Mouse (Mus musculus): ENCODE measurements around the gene Pid1. TPM values are rescaled to one million over a fixed set of nuclear protein-coding genes. Genes with fewer than 3 reads are reported as not detected.

The Pid1 gene
- polyA plus RNA-seq, 1 experiment from 2014 or later: 43.6 TPM

DNA sequence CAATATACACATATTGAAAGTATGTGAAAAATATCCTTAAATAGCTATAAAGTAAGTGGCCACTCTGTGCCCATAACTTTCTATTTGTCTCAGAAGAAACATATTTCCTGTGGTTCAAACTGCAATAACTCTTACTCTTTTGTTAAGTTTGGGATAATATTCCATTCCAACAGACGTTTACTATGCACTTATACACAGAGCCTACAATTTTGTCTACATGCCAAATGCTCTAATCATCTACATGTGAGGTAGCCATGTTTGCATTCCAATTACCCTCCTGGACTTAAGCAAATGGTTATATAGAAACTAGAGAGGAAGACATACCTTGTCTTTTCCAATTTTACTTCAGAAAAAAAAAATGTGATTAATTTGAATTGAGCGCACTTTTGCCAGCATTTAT lies 274.3 kb downstream of the Pid1 start:
- ATAC-seq (ENCODE audit: insufficient number of reproducible peaks, insufficient read depth, low FRiP score, low TSS enrichment, low read depth): no peak
- no peak overlapping the region for H3K27ac ChIP-seq

DNA sequence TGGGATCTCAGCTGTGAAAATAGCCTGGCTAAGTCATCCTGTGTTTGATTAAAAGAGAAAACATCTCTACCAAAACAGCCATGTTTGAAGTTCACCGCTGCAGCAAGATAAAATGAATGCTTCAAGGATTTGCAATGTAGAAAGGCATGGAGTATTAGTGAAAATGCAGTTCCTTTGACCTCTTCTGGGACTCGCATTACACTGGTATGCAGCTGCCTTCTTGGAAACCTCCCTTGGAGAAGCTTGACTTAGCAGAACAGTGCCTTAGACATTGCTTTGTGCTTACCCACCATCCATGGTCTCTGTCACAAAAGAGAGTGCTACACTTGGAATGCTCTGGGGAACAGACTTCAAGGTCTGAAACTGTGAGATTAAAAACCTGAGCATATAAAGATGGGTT lies 276.0 kb downstream of the Pid1 start:
- Histone ChIP-seq H3K4me2 (no peak overlapping the region), H3K27ac (no peak overlapping the region), H3K27me3 (no peaks in the 10 kb centered on the region), H3K4me1 (peaks cover 9% of the 10 kb centered on the region; the same call in 1 of the 2 replicates), H3K9ac (no peak overlapping the region), H3K4me3 (no peak overlapping the region), H3K36me3 (no peaks in the 10 kb centered on the region), H3K9me3 (no peaks in the 10 kb centered on the region)
- 54% methylated on average over 2 of the region's 2 CpGs for WGBS
- no peak for ATAC-seq (ENCODE audit: insufficient number of reproducible peaks, insufficient read depth, low FRiP score, low TSS enrichment, low read depth)

More for the DNA sequence above, 274.3 kb downstream of the Pid1 start:
- H3K27me3 ChIP-seq: no peaks in the 10 kb centered on the region
- no peak overlapping the region for H3K4me3 ChIP-seq
- H3K4me2 ChIP-seq: no peak overlapping the region
- 53% methylated on average over 2 of the region's 2 CpGs for WGBS
- no peak overlapping the region for H3K9ac ChIP-seq
- H3K9me3 ChIP-seq: no peaks in the 10 kb centered on the region
- peaks cover 9% of the 10 kb centered on the region; the same call in 1 of the 2 replicates for H3K4me1 ChIP-seq
- no peaks in the 10 kb centered on the region for H3K36me3 ChIP-seq

DNA sequence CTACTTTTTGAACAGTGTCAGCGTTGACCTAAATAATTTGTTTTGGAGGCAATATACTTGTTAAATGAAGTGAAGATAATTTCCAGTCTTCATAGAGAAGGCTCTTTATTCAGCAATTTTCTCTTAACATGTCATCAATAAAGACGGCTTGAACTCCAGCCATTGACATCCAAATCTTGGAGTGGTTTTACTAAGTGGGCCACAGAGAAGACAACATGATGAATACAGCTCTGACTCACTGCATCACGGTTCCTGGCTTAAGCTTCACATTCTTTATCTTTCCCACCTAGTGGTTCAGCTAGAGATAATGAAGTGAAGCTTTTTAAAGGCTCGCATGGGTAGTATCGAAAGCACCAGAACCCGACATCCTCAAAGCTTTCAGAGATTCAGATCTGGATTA lies 276.7 kb downstream of the Pid1 start:
- H3K36me3 ChIP-seq: no peaks in the 10 kb centered on the region
- 62% methylated on average over 6 of the region's 6 CpGs for WGBS

DNA sequence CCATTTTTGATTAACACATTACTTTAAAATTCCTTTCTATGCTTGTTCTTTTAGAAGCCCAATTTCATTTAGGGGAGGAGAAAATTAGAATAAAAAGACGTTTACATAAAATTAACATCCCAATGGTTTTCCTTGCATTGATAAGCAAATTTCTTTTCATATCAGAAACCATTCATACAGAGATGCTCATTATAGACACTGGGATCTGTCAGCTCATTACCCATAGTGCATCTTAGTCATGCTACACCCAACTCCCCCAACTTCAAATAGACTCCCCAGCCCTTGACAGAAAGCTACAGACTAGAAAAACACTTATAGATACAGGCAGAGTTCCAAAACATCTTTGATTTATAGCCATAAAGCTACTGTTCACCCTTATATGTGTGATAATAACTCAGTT lies 277.5 kb downstream of the Pid1 start:
- no peak for ATAC-seq (ENCODE audit: insufficient number of reproducible peaks, insufficient read depth, low FRiP score, low TSS enrichment, low read depth)
- H3K27me3 ChIP-seq: no peaks in the 10 kb centered on the region
- no peak overlapping the region for H3K4me2 ChIP-seq
- WGBS: 75% methylated on average over 1 of the region's 1 CpGs
- H3K9ac ChIP-seq: no peak overlapping the region
- H3K4me3 ChIP-seq: no peak overlapping the region
- H3K4me1 ChIP-seq: peaks cover 9% of the 10 kb centered on the region; the same call in 1 of the 2 replicates
- H3K27ac ChIP-seq: no peak overlapping the region
- H3K9me3 ChIP-seq: no peaks in the 10 kb centered on the region
- H3K36me3 ChIP-seq: no peaks in the 10 kb centered on the region

More for the DNA sequence above, 276.7 kb downstream of the Pid1 start:
- no peak overlapping the region for H3K4me2 ChIP-seq
- H3K9ac ChIP-seq: no peak overlapping the region
- no peaks in the 10 kb centered on the region for H3K27me3 ChIP-seq
- H3K4me3 ChIP-seq: no peak overlapping the region
- no peaks in the 10 kb centered on the region for H3K9me3 ChIP-seq
- peaks cover 9% of the 10 kb centered on the region; the same call in 1 of the 2 replicates for H3K4me1 ChIP-seq
- ATAC-seq (ENCODE audit: insufficient number of reproducible peaks, insufficient read depth, low FRiP score, low TSS enrichment, low read depth): no peak
- H3K27ac ChIP-seq: no peak overlapping the region

DNA sequence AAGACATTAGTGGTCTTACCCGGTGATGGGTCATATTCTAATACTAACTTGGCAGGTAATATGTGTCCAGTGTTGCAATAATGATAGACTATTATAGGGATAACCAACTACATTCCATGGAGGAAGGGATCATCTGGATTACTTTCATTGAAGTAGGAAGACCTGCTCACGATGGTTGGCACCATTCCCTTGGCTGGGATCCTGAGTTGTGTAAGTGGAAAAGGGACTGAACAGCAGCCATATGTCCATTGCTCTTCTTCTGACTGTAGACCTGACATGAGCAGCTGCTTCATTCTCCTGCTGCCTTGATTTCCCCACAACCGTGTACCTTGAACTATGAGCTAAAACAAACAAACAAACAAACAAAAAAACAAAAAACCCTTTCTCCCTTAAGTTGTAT lies 278.6 kb downstream of the Pid1 start:
- H3K4me1 ChIP-seq: peaks cover 9% of the 10 kb centered on the region
- no peak for ATAC-seq (ENCODE audit: insufficient number of reproducible peaks, insufficient read depth, low FRiP score, low TSS enrichment, low read depth)
- no peak overlapping the region for H3K9ac ChIP-seq
- H3K27ac ChIP-seq: no peak overlapping the region
- no peaks in the 10 kb centered on the region for H3K9me3 ChIP-seq
- no peaks in the 10 kb centered on the region for H3K27me3 ChIP-seq
- H3K36me3 ChIP-seq: no peaks in the 10 kb centered on the region
- 87% methylated on average over 3 of the region's 3 CpGs for WGBS
- H3K4me2 ChIP-seq: no peak overlapping the region
- H3K4me3 ChIP-seq: no peak overlapping the region

DNA sequence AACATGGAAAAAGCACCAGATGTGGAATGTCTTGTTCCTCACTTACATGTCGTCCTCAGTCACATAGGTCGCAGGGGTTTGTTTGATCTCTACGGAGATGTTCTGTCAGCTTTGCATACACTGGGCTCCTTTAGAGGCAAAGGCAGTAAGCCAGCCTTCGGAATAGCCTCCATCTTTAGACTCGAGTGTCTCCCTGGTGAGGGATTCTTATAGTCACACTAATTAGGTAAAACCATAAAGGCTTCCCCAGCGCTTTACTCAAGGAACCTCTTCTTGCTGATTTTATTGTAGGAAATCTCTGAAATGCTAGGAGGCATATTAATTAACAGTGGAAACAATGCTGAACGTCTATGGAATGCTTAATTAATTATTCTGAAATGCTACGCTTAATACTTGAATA lies 284.4 kb downstream of the Pid1 start:
- Histone ChIP-seq H3K27ac (no peak overlapping the region), H3K4me3 (no peak overlapping the region), H3K9ac (no peak overlapping the region), H3K4me1 (peaks cover 6% of the 10 kb centered on the region), H3K27me3 (no peaks in the 10 kb centered on the region), H3K4me2 (no peak overlapping the region), H3K36me3 (peaks cover 4% of the 10 kb centered on the region; the same call in 1 of the 2 replicates), H3K9me3 (no peaks in the 10 kb centered on the region)
- WGBS: 48% methylated on average over 8 of the region's 8 CpGs
- ATAC-seq (ENCODE audit: insufficient number of reproducible peaks, insufficient read depth, low FRiP score, low TSS enrichment, low read depth): no peak

DNA sequence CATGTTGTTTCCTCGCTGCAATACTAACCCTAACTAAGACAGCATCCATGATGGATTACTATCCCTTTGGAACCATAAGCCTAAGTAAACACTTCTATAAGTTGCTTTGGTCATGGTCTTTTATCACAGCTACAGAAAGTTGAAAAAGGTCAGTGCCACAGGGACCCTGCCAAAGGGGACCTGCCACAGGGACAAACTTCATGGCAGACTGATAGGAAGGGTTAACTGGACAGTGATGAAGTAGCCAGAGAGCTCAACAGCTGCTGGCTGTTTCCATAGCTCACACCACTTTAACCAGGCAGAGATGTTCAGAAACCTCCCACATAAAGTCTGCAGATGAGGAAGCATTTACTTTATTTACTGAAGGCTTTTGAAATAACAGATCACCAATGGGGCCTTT lies 287.0 kb downstream of the Pid1 start:
- 84% methylated on average over 1 of the region's 1 CpGs for WGBS
- no peak overlapping the region for H3K4me3 ChIP-seq
- no peak overlapping the region for H3K4me2 ChIP-seq
- no peaks in the 10 kb centered on the region for H3K27me3 ChIP-seq
- no peaks in the 10 kb centered on the region for H3K9me3 ChIP-seq
- H3K4me1 ChIP-seq: peaks cover 6% of the 10 kb centered on the region
- peaks cover 4% of the 10 kb centered on the region; the same call in 1 of the 2 replicates for H3K36me3 ChIP-seq
- no peak overlapping the region for H3K9ac ChIP-seq
- H3K27ac ChIP-seq: no peak overlapping the region
- ATAC-seq (ENCODE audit: insufficient number of reproducible peaks, insufficient read depth, low FRiP score, low TSS enrichment, low read depth): no peak

DNA sequence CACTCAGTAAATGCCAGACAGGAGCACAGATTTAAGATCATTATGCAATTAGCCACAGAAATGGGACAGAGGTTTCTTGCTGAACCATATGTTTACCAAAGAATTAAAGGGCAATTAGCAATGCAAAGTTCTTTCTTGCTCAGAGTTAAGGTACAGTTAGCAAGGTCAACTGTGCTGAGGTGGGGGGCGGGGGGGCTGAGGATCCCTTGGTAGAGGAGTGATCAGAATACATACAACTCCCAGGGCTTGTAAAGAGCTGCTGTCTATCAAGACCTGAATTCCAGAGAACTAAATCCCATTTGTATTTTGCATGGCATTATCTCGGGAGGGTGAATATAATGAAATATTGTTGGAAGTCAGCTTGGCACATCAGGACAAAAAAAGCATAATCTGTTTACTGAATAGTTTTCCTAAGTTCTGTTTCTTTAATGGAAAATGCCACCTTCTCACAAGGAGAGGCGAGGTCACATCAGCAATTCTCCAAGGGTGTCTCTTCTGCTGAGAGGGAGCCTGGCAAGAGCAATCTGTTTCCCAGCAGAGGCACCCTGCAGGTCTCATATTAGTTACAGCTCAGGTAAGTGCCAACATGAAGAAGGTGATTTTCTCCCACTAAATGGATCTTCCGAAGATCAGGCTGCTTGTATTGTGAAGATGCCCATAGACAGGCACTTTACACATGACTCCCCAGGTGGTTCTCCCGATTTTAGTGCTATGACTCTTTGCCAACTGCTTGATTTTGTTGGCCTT lies 306.9 kb downstream of the Pid1 start:
- Histone ChIP-seq H3K4me1 (no peaks in the 10 kb centered on the region), H3K36me3 (no peaks in the 10 kb centered on the region), H3K27me3 (no peaks in the 10 kb centered on the region), H3K9me3 (no peaks in the 10 kb centered on the region), H3K4me2 (no peak overlapping the region), H3K27ac (no peak overlapping the region), H3K9ac (no peak overlapping the region), H3K4me3 (no peak overlapping the region)
- ATAC-seq (ENCODE audit: insufficient number of reproducible peaks, insufficient read depth, low FRiP score, low TSS enrichment, low read depth): no peak
- 71% methylated on average over 5 of the region's 5 CpGs for WGBS

DNA sequence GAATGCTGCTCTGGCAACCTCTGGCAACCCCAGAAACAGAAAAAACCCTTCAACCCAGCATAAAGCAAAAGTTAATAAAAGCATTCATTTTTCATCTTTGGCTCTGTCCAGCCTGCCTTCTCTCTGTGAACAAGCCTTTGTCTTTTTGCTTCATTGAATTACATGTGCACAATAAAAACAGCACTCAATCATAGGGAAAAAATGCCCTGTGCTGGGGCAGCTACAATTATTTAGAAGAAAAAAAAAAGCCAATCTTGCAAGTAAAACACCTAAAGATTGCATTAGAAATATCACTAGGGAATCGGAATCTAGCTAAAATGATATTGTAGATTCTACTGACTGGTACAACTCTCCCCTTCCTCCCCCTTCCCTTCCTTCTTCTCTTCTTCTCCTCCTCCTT lies 307.7 kb downstream of the Pid1 start:
- Histone ChIP-seq H3K4me3 (no peak overlapping the region), H3K9ac (no peak overlapping the region), H3K27ac (no peak overlapping the region), H3K9me3 (no peaks in the 10 kb centered on the region), H3K36me3 (no peaks in the 10 kb centered on the region), H3K4me1 (no peaks in the 10 kb centered on the region), H3K4me2 (no peak overlapping the region), H3K27me3 (no peaks in the 10 kb centered on the region)
- 65% methylated on average over 1 of the region's 1 CpGs for WGBS
- ATAC-seq (ENCODE audit: insufficient number of reproducible peaks, insufficient read depth, low FRiP score, low TSS enrichment, low read depth): no peak

DNA sequence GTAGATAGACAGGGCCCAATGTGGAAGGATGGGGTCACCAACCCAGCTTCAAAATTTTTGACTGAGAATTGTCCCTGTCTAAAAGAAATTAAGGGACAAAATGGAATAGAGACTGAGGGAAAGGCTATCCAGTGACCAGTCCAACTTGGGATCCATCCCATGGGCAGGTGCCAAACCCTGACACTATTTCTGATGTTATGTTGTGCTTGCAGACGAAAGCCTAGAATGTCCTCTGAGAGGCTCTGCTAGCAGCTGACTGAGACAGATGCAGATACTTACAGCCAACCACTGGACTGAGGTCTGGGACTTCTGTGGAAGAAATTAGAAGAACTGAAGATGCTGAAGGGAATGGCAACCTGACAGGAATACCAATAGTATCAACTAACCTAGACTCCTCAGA lies 338.2 kb downstream of the Pid1 start:
- Histone ChIP-seq H3K9ac (no peak overlapping the region), H3K9me3 (no peaks in the 10 kb centered on the region), H3K4me1 (no peaks in the 10 kb centered on the region), H3K4me2 (no peak overlapping the region), H3K4me3 (no peak overlapping the region), H3K36me3 (no peaks in the 10 kb centered on the region), H3K27me3 (no peaks in the 10 kb centered on the region), H3K27ac (no peak overlapping the region)
- no peak for ATAC-seq (ENCODE audit: insufficient number of reproducible peaks, insufficient read depth, low FRiP score, low TSS enrichment, low read depth)
- WGBS: 73% methylated on average over 1 of the region's 1 CpGs

DNA sequence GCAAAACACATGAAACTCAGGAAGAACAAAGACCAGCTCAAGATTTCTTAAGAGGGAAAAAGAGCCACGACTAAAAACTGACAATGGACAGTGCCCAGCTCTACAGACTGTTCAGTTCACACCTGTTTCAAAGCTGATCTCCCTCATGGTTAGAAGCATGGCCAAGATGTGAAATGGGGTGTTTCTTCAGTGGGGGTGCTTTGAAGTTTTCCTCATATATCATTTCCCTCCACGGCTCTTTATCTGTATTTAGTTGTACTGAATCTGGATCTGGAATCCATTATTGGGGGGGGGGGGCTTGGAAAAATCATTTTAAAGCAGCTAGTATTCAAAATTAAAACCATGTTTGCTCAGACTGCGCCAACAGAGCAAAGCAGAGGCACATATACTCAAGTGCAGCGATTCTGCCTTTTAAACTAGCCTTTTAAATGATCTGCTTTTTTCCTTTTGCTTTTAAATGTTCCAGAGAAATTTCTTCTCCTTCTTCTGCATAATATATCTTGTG lies 351.1 kb downstream of the Pid1 start:
- 0 out of 2 replicates have a peak, but pooled peaks cover 4% of the 10 kb centered on the region for H3K4me1 ChIP-seq
- WGBS: 24% methylated on average over 4 of the region's 4 CpGs

DNA sequence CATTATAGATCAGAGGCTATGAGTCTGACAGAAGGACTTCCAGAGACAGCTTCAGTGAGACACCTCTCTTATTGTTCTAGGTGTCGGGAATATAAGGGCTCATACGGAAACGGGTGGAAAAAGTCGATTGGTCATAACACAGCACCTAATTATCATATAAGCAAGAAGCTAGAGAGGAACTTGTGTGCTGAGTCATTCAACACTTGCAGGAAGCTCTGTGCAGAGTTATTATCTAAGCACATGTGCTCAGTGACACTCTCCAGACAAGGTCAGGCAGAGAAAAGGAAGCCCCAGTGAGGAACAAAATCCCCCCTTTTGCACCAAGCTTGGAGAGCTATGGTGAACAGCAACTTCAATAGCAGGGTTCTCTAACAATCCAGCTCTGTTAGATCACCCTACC lies 361.4 kb downstream of the Pid1 start:
- no peaks in the 10 kb centered on the region for H3K4me1 ChIP-seq
- no peaks in the 10 kb centered on the region for H3K9me3 ChIP-seq
- no peak overlapping the region for H3K27ac ChIP-seq
- WGBS: 90% methylated on average over 4 of the region's 4 CpGs
- H3K4me2 ChIP-seq: no peak overlapping the region
- no peak overlapping the region for H3K4me3 ChIP-seq
- no peaks in the 10 kb centered on the region for H3K36me3 ChIP-seq
- H3K9ac ChIP-seq: no peak overlapping the region
- no peak for ATAC-seq (ENCODE audit: insufficient number of reproducible peaks, insufficient read depth, low FRiP score, low TSS enrichment, low read depth)
- H3K27me3 ChIP-seq: no peaks in the 10 kb centered on the region

More for the DNA sequence above, 351.1 kb downstream of the Pid1 start:
- H3K4me2 ChIP-seq: no peak overlapping the region
- no peaks in the 10 kb centered on the region for H3K9me3 ChIP-seq
- H3K27ac ChIP-seq: no peak overlapping the region
- H3K27me3 ChIP-seq: no peaks in the 10 kb centered on the region
- H3K36me3 ChIP-seq: no peaks in the 10 kb centered on the region
- no peak overlapping the region for H3K9ac ChIP-seq
- no peak for ATAC-seq (ENCODE audit: insufficient number of reproducible peaks, insufficient read depth, low FRiP score, low TSS enrichment, low read depth)
- no peak overlapping the region for H3K4me3 ChIP-seq

Measured in embryonic facial prominence, embryonic 13.5 days (tissue).